Mouse (Mus musculus) embryonic facial prominence, embryonic 13.5 days (tissue): ENCODE measurements around the gene Timp3. TPM values are rescaled to one million over a fixed set of nuclear protein-coding genes. Genes with fewer than 3 reads are reported as not detected.

ENCODE experiments used
- ATAC-seq: fragments of 200-750 bp; cut with Nextera tagmentation; 2 replicates; pipeline ENCODE4 v1.8.0; 2017; ENCODE audit warnings: low read depth; ENCODE audit not compliant: insufficient number of reproducible peaks, insufficient read depth, low FRiP score, low TSS enrichment
- H3K27ac ChIP-seq: fragments of 300-500 bp; sonication (generic); 2 replicates; pipeline ENCODE4 v1.5.1; 2015; ENCODE audit warnings: moderate library complexity, mild to moderate bottlenecking, inconsistent platforms
- H3K27me3 ChIP-seq: fragments of 300-500 bp; sonication (generic); 2 replicates; pipeline ENCODE4 v1.6.1; 2015; ENCODE audit warnings: mild to moderate bottlenecking, inconsistent platforms
- H3K36me3 ChIP-seq: fragments of 300-500 bp; sonication (generic); 2 replicates; pipeline ENCODE4 v1.6.1; 2015; ENCODE audit warnings: mild to moderate bottlenecking, inconsistent platforms
- H3K4me1 ChIP-seq: fragments of 300-500 bp; sonication (generic); 2 replicates; pipeline ENCODE4 v1.6.1; 2015; ENCODE audit warnings: inconsistent platforms
- H3K4me2 ChIP-seq: fragments of 300-500 bp; sonication (generic); 2 replicates; pipeline ENCODE4 v1.6.1; 2015; ENCODE audit warnings: moderate library complexity, mild to moderate bottlenecking, inconsistent platforms
- H3K4me3 ChIP-seq: fragments of 300-500 bp; sonication (generic); 2 replicates; pipeline ENCODE4 v1.5.1; 2015; ENCODE audit warnings: mild to moderate bottlenecking, inconsistent platforms
- H3K9ac ChIP-seq: fragments of 300-500 bp; sonication (generic); 2 replicates; pipeline ENCODE4 v1.6.1; 2015; ENCODE audit warnings: mild to moderate bottlenecking, inconsistent platforms
- H3K9me3 ChIP-seq: fragments of 300-500 bp; sonication (generic); 2 replicates; pipeline ENCODE4 v1.6.1; 2016; ENCODE audit warnings: inconsistent platforms
- WGBS: fragments of 180-500 bp; shearing (Covaris S2); methylation state at CpG from one replicate; pipeline ENCODE4 v1.1.7; 2015; ENCODE audit warnings: mixed read lengths; 5-methylcytosine and 5-hydroxymethylcytosine counted together
- polyA plus RNA-seq: library from polyadenylated mRNA; unstranded; fragments of >200 nt; fragmentation: Nextera tagmentation; extraction: Ambion mirVana; gene quantifications from 2 replicates; pipeline ENCODE4 v1.2.1, GENCODE M21; 2015

Gene Timp3
- 62.7 and 74.0 TPM in 2 replicates for polyA plus RNA-seq

DNA sequence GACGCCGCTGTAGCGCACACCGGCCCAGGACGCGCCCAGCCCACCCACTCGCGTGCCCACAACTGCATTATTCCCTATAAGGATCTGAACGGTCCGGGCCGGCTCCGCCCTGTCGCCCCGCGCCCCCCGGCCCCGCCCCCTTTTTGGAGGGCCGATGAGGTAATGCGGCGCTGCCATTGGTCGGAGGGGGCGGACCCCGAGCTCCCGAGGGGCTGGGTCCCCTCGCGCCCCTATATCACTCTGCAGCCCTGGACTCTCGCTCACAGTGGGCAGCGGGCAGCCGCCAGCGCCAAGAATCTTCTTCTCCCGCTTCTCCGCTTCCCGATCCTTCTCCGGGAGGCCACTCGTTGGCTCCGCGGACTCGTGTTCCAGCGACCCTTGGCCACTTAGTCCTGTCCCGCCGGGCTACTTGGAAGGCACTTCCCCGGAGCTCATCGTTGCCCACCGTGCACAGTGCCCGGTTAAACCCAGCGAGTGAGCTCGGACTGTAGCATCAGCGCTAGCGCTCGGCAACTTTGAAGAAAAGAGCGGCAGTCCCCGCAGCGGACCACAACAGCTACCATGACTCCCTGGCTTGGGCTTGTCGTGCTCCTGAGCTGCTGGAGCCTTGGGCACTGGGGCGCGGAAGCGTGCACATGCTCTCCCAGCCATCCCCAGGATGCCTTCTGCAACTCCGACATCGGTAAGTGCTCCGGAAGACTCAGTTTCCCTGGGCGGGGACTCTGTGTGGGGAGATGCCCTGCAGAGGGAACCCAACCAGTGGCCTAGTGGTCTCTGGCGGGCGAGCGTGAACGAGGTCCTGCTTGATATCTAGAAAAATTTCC lies at the start of gene Timp3:
TSS of gene Timp3 (plus strand) at position 80 of the 824 bp plus-strand sequence.
- WGBS, result under 1% methylated on average over 54 of the region's 65 CpGs
- H3K4me3 ChIP-seq, result peak within 1 kb of the TSS; percentile 71
- peak within 1 kb of the TSS; percentile 85 for H3K9ac ChIP-seq
- peak; percentile 74 for ATAC-seq
- no peaks in the 10 kb centered on the region for H3K36me3 ChIP-seq
- no peaks in the 10 kb centered on the region for H3K27me3 ChIP-seq
- peak within 1 kb of the TSS; percentile 60 for H3K27ac ChIP-seq
- H3K9me3 ChIP-seq, result no peaks in the 10 kb centered on the region
- peak within 1 kb of the TSS; percentile 91 for H3K4me2 ChIP-seq
- peaks cover 40% of the 10 kb centered on the region for H3K4me1 ChIP-seq

DNA sequence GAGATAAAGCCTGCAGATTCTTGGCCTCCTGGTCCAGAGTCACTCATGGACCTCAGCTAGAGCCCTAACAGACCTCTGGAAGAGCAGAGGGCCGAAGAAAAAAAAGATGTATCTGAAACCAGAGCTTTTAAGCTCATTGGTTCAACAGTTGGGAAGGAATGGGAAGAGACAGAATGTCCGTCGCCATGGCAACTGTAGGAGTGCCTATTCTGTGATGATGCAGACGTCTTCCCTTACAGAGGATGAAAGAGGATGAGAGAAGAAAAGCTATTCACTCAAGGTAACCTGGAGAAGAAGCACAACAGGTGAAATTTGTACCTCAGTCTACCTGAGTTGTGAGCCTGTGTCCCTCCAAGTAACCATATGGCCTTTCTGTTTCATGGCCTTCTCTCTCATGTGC lies 44.0 kb upstream of the Timp3 start:
- Histone ChIP-seq H3K27ac (no peak overlapping the region), H3K4me1 (no peaks in the 10 kb centered on the region), H3K4me2 (no peak overlapping the region), H3K4me3 (no peak overlapping the region), H3K27me3 (no peaks in the 10 kb centered on the region), H3K36me3 (no peaks in the 10 kb centered on the region), H3K9ac (no peak overlapping the region), H3K9me3 (no peaks in the 10 kb centered on the region)
- no peak for ATAC-seq
- 57% methylated on average over 4 of the region's 4 CpGs for WGBS

- H3K4me1 ChIP-seq, result no peaks in the 10 kb centered on the region
- H3K27ac ChIP-seq, result no peak overlapping the region
- ATAC-seq, result no peak
- H3K4me2 ChIP-seq, result no peak overlapping the region
- H3K9ac ChIP-seq, result no peak overlapping the region
- 71% methylated on average over 3 of the region's 3 CpGs for WGBS
- no peaks in the 10 kb centered on the region for H3K9me3 ChIP-seq
- no peaks in the 10 kb centered on the region for H3K27me3 ChIP-seq
- H3K36me3 ChIP-seq, result no peaks in the 10 kb centered on the region
- H3K4me3 ChIP-seq, result no peak overlapping the region
These were observed 43.1 kb upstream of the Timp3 start for GRCm38 (mm10) chr10:86257045-86257444.

GRCm38 (mm10) chr10:86258046-86258445 lies 42.1 kb upstream of the Timp3 start:
- H3K9ac ChIP-seq, result no peak overlapping the region
- H3K4me3 ChIP-seq, result no peak overlapping the region
- H3K4me2 ChIP-seq, result no peak overlapping the region
- H3K36me3 ChIP-seq, result no peaks in the 10 kb centered on the region
- ATAC-seq, result no peak
- no peaks in the 10 kb centered on the region for H3K27me3 ChIP-seq
- 64% methylated on average over 4 of the region's 4 CpGs for WGBS
- no peaks in the 10 kb centered on the region for H3K4me1 ChIP-seq
- H3K9me3 ChIP-seq, result no peaks in the 10 kb centered on the region
- H3K27ac ChIP-seq, result no peak overlapping the region

DNA sequence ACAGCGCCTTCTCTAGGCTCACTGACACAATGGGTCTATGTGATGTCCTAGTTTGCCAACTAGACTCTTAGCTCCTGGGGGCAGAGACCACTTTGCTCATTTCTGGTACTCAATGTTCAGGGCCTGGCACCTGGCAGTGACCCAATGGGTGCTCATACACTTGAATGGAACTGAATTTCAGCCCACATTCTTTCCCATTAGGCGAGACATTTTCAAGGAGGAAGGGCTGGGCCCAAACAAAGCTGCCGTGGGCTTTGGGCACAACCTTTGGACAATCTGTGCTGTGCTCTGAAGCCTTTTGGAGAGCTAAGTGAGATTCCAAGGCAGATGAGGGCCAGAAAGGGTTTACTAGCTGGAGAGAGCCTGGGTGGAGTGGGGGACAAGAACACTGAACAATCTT lies 41.2 kb upstream of the Timp3 start:
- H3K9me3 ChIP-seq, result no peaks in the 10 kb centered on the region
- no peak overlapping the region for H3K27ac ChIP-seq
- ATAC-seq, result no peak
- no peak overlapping the region for H3K4me3 ChIP-seq
- WGBS, result 93% methylated on average over 3 of the region's 3 CpGs
- H3K9ac ChIP-seq, result no peak overlapping the region
- H3K27me3 ChIP-seq, result no peaks in the 10 kb centered on the region
- H3K4me2 ChIP-seq, result no peak overlapping the region
- H3K36me3 ChIP-seq, result no peaks in the 10 kb centered on the region
- no peaks in the 10 kb centered on the region for H3K4me1 ChIP-seq

DNA sequence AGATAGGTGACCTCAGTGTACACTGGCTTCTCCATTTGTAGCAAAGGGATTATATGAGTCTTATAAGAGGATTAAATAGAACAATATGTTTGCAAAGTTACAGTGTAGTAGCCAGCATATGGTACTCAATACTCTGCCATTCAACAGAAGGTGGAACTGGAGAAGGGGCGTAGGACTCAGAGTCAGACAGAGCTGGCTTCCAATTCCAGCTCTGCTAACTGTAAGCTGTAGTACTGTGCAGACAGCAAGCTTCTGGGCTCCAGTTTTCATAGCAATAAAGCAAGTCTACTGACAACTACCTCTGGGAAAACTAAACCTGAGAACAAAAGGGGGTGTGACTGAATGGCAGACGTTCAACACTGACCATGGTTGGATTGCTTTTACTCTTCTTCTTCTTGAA lies 38.4 kb upstream of the Timp3 start:
- WGBS, result 72% methylated on average over 2 of the region's 2 CpGs
- H3K9ac ChIP-seq, result no peak overlapping the region

DNA sequence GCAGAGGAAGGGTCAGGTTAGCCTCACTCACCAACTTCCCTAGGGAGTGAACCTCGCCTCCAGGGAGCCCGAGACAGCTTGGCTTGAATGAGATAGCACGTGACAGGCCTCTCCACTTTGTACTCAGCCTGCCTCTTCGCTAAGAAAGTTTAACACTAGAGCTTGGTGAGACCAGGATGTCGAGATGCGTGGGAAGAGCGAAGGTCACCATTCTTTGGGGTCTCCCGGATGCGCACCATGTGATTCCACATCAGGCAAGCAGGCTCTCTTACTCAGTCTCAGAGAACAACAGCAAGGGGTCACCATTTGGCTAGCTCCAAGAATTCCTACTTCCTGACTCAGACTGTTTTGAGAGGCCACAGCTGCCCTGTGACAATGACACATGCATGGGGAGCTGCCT lies 35.6 kb upstream of the Timp3 start:
- H3K27me3 ChIP-seq, result no peaks in the 10 kb centered on the region
- no peaks in the 10 kb centered on the region for H3K36me3 ChIP-seq
- ATAC-seq, result no peak
- H3K9me3 ChIP-seq, result no peaks in the 10 kb centered on the region
- H3K27ac ChIP-seq, result no peak overlapping the region
- no peak overlapping the region for H3K9ac ChIP-seq
- H3K4me3 ChIP-seq, result no peak overlapping the region
- H3K4me1 ChIP-seq, result no peaks in the 10 kb centered on the region
- no peak overlapping the region for H3K4me2 ChIP-seq
- 83% methylated on average over 9 of the region's 9 CpGs for WGBS

More for the DNA sequence above, 38.4 kb upstream of the Timp3 start:
- ATAC-seq, result no peak
- Histone ChIP-seq H3K27me3 (no peaks in the 10 kb centered on the region), H3K27ac (no peak overlapping the region), H3K9me3 (no peaks in the 10 kb centered on the region), H3K36me3 (no peaks in the 10 kb centered on the region), H3K4me1 (no peaks in the 10 kb centered on the region), H3K4me3 (no peak overlapping the region), H3K4me2 (no peak overlapping the region)

GRCm38 (mm10) chr10:86270254-86270653 lies 29.9 kb upstream of the Timp3 start:
- no peaks in the 10 kb centered on the region for H3K27me3 ChIP-seq
- no peak overlapping the region for H3K9ac ChIP-seq
- H3K9me3 ChIP-seq, result no peaks in the 10 kb centered on the region
- no peak overlapping the region for H3K27ac ChIP-seq
- peaks cover 17% of the 10 kb centered on the region for H3K4me1 ChIP-seq
- no peak for ATAC-seq
- no peak overlapping the region for H3K4me3 ChIP-seq
- H3K4me2 ChIP-seq, result no peak overlapping the region
- WGBS, result 62% methylated on average over 3 of the region's 3 CpGs
- H3K36me3 ChIP-seq, result no peaks in the 10 kb centered on the region

DNA sequence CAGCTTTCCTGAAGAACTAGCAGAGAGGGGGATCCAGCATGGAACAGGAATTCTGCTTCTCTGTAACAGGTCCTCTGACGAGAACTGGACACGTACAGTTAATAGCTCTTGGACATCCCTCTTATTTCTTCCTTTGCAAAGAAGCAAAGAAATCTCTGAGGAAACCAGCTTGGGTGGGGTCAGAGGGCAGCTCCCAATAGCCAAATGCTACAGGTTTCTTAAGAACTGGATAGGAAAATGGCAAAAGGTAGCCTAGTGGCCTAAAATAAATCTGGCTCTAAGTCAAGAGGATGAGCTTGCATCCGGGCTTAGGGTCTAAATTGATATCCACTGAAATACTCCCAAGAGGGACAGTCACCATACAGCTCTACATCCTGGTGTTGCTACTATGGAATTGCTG lies 27.3 kb upstream of the Timp3 start:
- no peaks in the 10 kb centered on the region for H3K27me3 ChIP-seq
- H3K36me3 ChIP-seq, result no peaks in the 10 kb centered on the region
- WGBS, result 75% methylated on average over 3 of the region's 3 CpGs
- peak overlapping the region; percentile 68 for H3K27ac ChIP-seq
- H3K4me3 ChIP-seq, result no peak overlapping the region
- no peaks in the 10 kb centered on the region for H3K9me3 ChIP-seq
- H3K4me1 ChIP-seq, result peaks cover 17% of the 10 kb centered on the region
- H3K4me2 ChIP-seq, result no peak overlapping the region
- ATAC-seq, result no peak
- H3K9ac ChIP-seq, result no peak overlapping the region

DNA sequence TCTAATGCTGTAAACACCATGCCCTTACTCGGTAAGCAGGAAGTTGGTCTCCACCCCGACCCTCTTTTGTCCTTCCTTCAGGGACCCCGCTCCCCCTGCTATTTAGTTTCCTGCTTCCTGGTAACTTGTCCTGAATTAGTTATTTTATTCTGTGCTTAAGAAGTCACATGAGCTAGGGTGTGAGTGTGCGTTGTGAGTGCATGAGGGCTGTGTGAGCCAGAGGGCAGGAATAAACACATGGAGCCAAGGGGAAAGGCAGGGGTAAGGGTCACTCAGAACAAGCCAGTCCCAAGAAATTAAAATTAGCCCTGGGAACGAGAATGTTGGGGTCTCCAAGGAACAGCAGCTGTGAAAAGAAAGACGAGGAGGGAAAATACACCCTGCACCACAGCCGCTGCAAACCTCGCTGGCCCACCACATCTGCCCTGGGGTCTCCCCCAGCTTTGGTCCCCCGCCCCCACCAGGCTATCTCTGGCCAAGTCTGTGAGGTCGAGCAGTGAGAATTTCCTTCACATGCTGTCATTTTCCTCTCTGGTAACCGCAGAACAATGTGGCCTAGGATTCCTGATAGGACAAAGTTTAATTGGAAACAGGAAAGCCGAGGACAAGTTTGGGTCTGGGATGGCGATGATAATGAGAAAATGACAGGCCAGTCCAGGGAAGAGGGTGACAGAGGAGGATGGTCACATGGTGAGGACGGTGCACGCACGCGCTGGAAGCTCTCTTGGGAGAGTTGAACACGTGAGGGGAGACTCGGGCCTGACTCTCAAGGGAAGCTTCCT lies 26.6 kb upstream of the Timp3 start:
- 0 out of 2 replicates have a peak, but pooled peaks have one; percentile 48 for ATAC-seq

GRCm38 (mm10) chr10:86275585-86275984 lies 24.6 kb upstream of the Timp3 start:
- Histone ChIP-seq H3K9ac (no peak overlapping the region), H3K4me3 (no peak overlapping the region), H3K9me3 (no peaks in the 10 kb centered on the region), H3K27ac (no peak overlapping the region), H3K36me3 (no peaks in the 10 kb centered on the region), H3K4me1 (peaks cover 41% of the 10 kb centered on the region), H3K4me2 (no peak overlapping the region), H3K27me3 (no peaks in the 10 kb centered on the region)
- WGBS, result 87% methylated on average over 5 of the region's 5 CpGs
- no peak for ATAC-seq

More for the DNA sequence above, 26.6 kb upstream of the Timp3 start:
- H3K27me3 ChIP-seq, result no peaks in the 10 kb centered on the region
- H3K4me3 ChIP-seq, result no peak overlapping the region
- H3K36me3 ChIP-seq, result no peaks in the 10 kb centered on the region
- 0 out of 2 replicates have a peak overlapping the region, but pooled peaks have one; percentile 3 for H3K4me2 ChIP-seq
- H3K9ac ChIP-seq, result no peak overlapping the region
- no peaks in the 10 kb centered on the region for H3K9me3 ChIP-seq
- peaks cover 24% of the 10 kb centered on the region for H3K4me1 ChIP-seq
- H3K27ac ChIP-seq, result peak overlapping the region; percentile 68
- 25% methylated on average over 19 of the region's 19 CpGs for WGBS

- WGBS, result 76% methylated on average over 5 of the region's 5 CpGs
- Histone ChIP-seq H3K9ac (no peak overlapping the region), H3K27ac (no peak overlapping the region), H3K36me3 (no peaks in the 10 kb centered on the region), H3K27me3 (no peaks in the 10 kb centered on the region), H3K4me2 (no peak overlapping the region), H3K9me3 (no peaks in the 10 kb centered on the region), H3K4me1 (peaks cover 41% of the 10 kb centered on the region), H3K4me3 (no peak overlapping the region)
- ATAC-seq, result no peak
These were observed 22.8 kb upstream of the Timp3 start for GRCm38 (mm10) chr10:86277327-86277726.
